ENCODE assay signal across 32 mouse cellular contexts in the genomic region with DNA sequence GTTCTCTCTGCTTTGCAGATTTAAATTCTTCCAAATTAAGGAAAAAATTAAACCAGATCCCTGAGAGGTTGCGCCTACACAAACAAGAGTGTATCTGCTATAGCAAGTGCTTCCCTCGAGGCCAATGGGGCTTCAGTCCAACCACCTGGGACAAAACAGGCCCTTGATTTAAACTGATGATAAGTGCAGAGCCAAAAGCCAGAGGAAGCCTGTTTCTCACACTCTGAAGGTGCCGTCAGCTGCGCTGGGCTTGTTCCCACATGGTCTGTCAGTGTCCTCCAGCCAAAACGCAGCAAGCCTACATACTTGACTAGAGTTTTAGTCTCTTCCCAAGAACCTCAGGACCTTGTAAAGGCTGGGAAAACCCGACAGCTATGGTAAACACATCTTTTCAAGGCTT. TPM values are rescaled to one million over a fixed set of nuclear protein-coding genes. Genes with fewer than 3 reads are reported as not detected.
DNase-seq lines count a peak whose midpoint lies in the region; ATAC-seq and TF ChIP-seq lines count a peak whose summit lies in the region.
"Had no signal": no experiment of that assay in that cellular context is flagged by ENCODE, and none has a peak within 500 bp of the region (broad histone marks: within the 10 kb centered on the region; RNA-seq: fewer than 3 reads in every experiment).

No protein-coding gene starts in this region.

- no peaks in the 10 kb centered on the region for H3K36me3 ChIP-seq in limb, embryonic 14.5 days (ENCODE audit: control insufficient read depth, insufficient read depth, low read length)
- H3K36me3 ChIP-seq: G1E; heart, embryonic 13.5 days; limb, embryonic 13.5 days; liver, embryonic 13.5 days; neural tube, embryonic 15.5 days had no signal

- WGBS in limb, embryonic 14.5 days: 71% methylated on average over 6 of the region's 6 CpGs

- no peak overlapping the region for H3K4me3 ChIP-seq in limb, embryonic 14.5 days (replicated peaks; ENCODE audit: low read length)
- H3K4me3 ChIP-seq: heart, embryonic 13.5 days; limb, embryonic 13.5 days; liver, embryonic 13.5 days; neural tube, embryonic 15.5 days had no signal

- no peak overlapping the region for H3K4me2 ChIP-seq in limb, embryonic 14.5 days (replicated peaks; ENCODE audit: low read depth, low read length, severe bottlenecking)
- H3K4me2 ChIP-seq: heart, embryonic 13.5 days; hindbrain, embryonic 14.5 days; limb, embryonic 13.5 days; liver, embryonic 13.5 days; neural tube, embryonic 15.5 days had no signal

- peak; percentile 40 to 58 for DNase-seq in cerebellum, postnatal 10 days
- DNase-seq in cerebellum, adult 9-10 months: no peak
- peak; percentile 15 for DNase-seq in gastrocnemius, adult 18-20 months (ENCODE audit: low spot score)
- DNase-seq in gastrocnemius, postnatal 36 days: no peak
- peak; percentile 22 for DNase-seq in left cerebral cortex, postnatal 4 days
- no peak for DNase-seq in left cerebral cortex, postnatal 14 days (ENCODE audit: low spot score in 2 of 2)
- peak; percentile 47 for DNase-seq in limb, embryonic 14.5 days (ENCODE audit: low spot score)
- DNase-seq in frontal cortex, postnatal 10 days (ENCODE audit: low spot score in 2 of 2): no peak
- DNase-seq: adrenal gland, adult 8-10 months; cerebellum, adult 11 months; kidney, adult 9 months; kidney, postnatal 10 days; layer of hippocampus, adult 9-11 months; liver, embryonic 13.5 days; lung, adult 2 months; lung, postnatal 14 days; right cerebral cortex, postnatal 25 days; spleen, adult 18-20 months; thymus, postnatal 25 days had no signal

- H3K4me1 ChIP-seq in limb, embryonic 14.5 days (ENCODE audit: control insufficient read depth, insufficient read depth, low read length): no peaks in the 10 kb centered on the region
- H3K4me1 ChIP-seq: heart, embryonic 13.5 days; limb, embryonic 13.5 days; liver, embryonic 13.5 days; neural tube, embryonic 15.5 days had no signal

- ATAC-seq in limb, embryonic 14.5 days (ENCODE audit: low FRiP score, low read depth): no peak
- ATAC-seq: forebrain, embryonic 14.5 days; intestine, postnatal 0 days had no signal

- intact Hi-C loops in gastrocnemius, postnatal 36 days (cut with DNase I): no loop called here
- intact Hi-C loops in left cerebral cortex, postnatal 4 days (cut with DNase I): no loop called here
- intact Hi-C loops in left cerebral cortex, postnatal 14 days (cut with DNase I): no loop called here

- no peak overlapping the region for H3K9ac ChIP-seq in limb, embryonic 14.5 days (ENCODE audit: low read depth, low read length, severe bottlenecking)
- H3K9ac ChIP-seq: heart, embryonic 13.5 days; hindbrain, embryonic 14.5 days; limb, embryonic 13.5 days; liver, embryonic 13.5 days; neural tube, embryonic 15.5 days had no signal

- H3K27ac ChIP-seq in limb, embryonic 14.5 days (replicated peaks; ENCODE audit: low read depth, low read length): no peak overlapping the region
- H3K27ac ChIP-seq: heart, embryonic 13.5 days; hindbrain, embryonic 14.5 days; limb, embryonic 13.5 days; liver, embryonic 13.5 days; neural tube, embryonic 15.5 days had no signal

- H3K27me3 ChIP-seq in limb, embryonic 14.5 days (ENCODE audit: control insufficient read depth, insufficient read depth, low read length): no peaks in the 10 kb centered on the region
- H3K27me3 ChIP-seq: heart, embryonic 13.5 days; limb, embryonic 13.5 days; liver, embryonic 13.5 days; neural tube, embryonic 15.5 days had no signal

- no peak for TF ChIP-seq POLR2A in limb, embryonic 14.5 days (IDR thresholded peaks at IDR 0.05; ENCODE audit: borderline replicate concordance, extremely low read depth, insufficient read depth, insufficient read length)

- H3K9me3 ChIP-seq in limb, embryonic 14.5 days (ENCODE audit: control insufficient read depth, low read length): no peaks in the 10 kb centered on the region
- H3K9me3 ChIP-seq: G1E; heart, embryonic 13.5 days; limb, embryonic 13.5 days; liver, embryonic 13.5 days; neural tube, embryonic 15.5 days had no signal

RNA-seq across cellular contexts. Expression of a gene that starts 53.5 kb away (rescaled TPM):
- not detected for total RNA-seq in gastrocnemius, adult 18-20 months (2021)
- total RNA-seq in gastrocnemius, postnatal 36 days (2021): not detected
- total RNA-seq in left cerebral cortex, postnatal 4 days (2021): not detected
- not detected for total RNA-seq in left cerebral cortex, postnatal 14 days (2021)
- polyA plus RNA-seq in limb, embryonic 14.5 days (2012; rRNA removed): 0.08 and 0.14 TPM in 2 replicates
- polyA plus RNA-seq in limb, embryonic 14.5 days (2014; fragmentation: Nextera tagmentation; extraction: Ambion mirVana): not detected in 2 replicates
- total RNA-seq: adrenal gland, adult 8-10 months; G1E; gastrocnemius, adult 8-10 months; heart, postnatal 10 days; hematopoietic stem cell, adult 5-6 weeks; monocyte, adult 5-6 weeks had no signal
- polyA plus RNA-seq: forebrain, embryonic 14.5 days; G1E; heart, embryonic 13.5 days; hindbrain, embryonic 14.5 days; intestine, postnatal 0 days; large intestine, adult 2 months; liver, embryonic 13.5 days; lung, adult 2 months; midbrain, embryonic 14.5 days; neural tube, embryonic 15.5 days had no signal

Comparison
In these comparisons a context has a peak if more than half of its experiments do, and no peak if none do; other contexts are left out.
1. DNase-seq: peak in cerebellum, postnatal 10 days (2 of 2), gastrocnemius, adult 18-20 months (single experiment), left cerebral cortex, postnatal 4 days (single experiment) and limb, embryonic 14.5 days (single experiment); none in cerebellum, adult 9-10 months (single experiment), gastrocnemius, postnatal 36 days (0 of 2), left cerebral cortex, postnatal 14 days (0 of 2) and frontal cortex, postnatal 10 days (0 of 2).